Mouse (Mus musculus) cerebellum, adult 9-11 months (tissue): Measurements from ENCODE around the gene Msh4.

ENCODE experiments used
- DNase-seq: peaks from one replicate; pipeline ENCODE4 v3.0.0; 2022

The Msh4 gene

GRCm38 (mm10) chr3:153906136-153906871, at the start of gene Msh4:
Gene Msh4, minus strand, starts transcription at chr3:153906138.
- DNase-seq: no peak

GRCm38 (mm10) chr3:153948176-153948575, 42.2 kb upstream of the Msh4 start:
- no peak for DNase-seq

- DNase-seq: no peak
Observed at GRCm38 (mm10) chr3:153947271-153947670, 41.3 kb upstream of the Msh4 start.

GRCm38 (mm10) chr3:153944335-153944990, 38.5 kb upstream of the Msh4 start, which contains the start of gene Acadm:
Gene Acadm, minus strand, starts transcription at chr3:153944632.
- DNase-seq: peak; percentile 98

GRCm38 (mm10) chr3:153943901-153944334, 38.0 kb upstream of the Msh4 start:
- DNase-seq: no peak

DNA sequence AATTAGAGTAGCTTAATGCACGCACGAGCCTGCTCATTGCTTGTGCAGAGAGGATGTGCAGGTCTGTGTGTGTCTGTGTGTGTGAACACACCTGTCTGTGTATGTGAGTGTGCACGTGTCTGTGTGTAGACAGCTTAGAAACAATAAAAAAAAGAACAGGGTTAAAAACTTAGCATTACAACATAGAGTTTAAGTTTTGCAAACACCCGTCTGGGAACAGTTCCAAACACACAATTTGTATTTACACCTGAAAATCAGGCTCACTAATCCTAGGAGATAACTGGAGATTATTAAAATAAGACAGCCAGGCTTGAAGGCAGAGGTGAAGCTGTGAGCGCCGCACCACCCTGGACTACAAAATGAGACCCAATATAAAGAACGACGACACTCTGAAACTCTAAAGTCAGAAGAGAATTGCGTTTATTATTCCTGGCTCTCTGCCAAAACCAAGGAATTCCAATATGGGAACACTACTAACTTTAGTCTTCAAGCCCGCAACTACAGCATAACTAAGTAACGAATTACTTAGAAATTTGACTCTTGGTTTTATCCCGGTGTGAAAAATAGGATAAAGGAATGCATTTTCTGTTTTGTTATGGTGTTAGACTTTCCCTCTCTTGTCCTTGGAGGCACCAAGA, 37.2 kb upstream of the Msh4 start:
- no peak for DNase-seq

- DNase-seq: no peak
Observed at GRCm38 (mm10) chr3:153941613-153942012, 35.7 kb upstream of the Msh4 start.

DNA sequence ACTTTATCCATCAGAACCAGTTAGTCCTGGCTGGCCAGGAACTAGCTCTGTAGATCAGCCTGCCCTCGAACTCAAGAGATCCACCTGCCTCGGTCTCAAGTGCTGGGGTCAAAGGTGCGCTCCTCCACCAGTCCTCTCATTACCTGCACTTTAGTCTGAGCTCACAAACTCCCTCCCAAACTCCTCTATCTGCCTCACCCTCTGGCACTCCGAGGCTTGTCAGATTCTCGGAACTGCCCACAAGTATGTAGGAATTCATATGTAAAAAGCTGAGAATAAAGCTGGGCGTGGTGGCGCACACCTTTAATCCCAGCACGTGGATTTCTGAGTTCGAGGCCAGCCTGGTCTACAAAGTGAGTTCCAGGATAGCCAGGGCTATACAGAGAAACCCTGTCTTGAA, 34.5 kb upstream of the Msh4 start:
- no peak for DNase-seq

DNA sequence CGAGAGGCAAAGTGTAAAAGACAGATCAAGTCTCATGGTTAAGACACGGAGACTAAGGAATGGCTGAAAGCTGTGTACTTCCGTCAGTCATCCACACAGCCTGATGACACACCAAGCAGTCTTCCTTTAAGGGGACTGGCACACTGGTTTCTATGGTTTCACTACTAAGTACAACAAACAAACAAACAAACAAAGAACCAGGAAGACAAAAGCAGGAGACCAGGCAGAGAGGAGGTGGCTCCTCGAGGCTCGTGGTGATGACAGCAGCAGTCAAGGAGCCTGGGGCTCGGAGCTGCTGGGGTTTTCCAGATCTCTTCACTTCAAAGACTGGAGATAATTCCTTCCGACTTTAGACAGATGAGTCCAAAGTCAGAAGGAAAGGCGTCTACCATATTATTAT, 34.1 kb upstream of the Msh4 start:
- DNase-seq: no peak

GRCm38 (mm10) chr3:153937116-153937810, 31.3 kb upstream of the Msh4 start:
- no peak for DNase-seq

DNA sequence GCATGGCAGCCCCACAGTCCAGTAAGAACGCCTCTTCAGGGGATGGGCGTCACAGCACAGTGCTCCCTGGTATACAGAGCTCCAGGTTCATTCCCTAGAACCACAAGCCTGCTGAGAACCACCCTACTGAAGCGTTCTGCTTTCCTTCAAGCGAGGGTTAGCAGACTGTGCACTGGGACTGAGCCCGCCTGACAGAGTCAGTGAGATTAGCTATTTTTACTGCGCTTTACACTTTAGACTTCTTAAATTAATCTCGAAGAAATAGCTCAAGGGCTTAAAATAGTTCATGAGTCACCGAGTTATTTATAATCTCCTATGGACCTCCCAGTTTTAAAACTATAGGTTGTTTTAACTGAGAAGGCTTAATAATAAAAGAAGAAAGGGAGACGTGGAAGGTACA, 29.9 kb upstream of the Msh4 start:
- DNase-seq: no peak

DNA sequence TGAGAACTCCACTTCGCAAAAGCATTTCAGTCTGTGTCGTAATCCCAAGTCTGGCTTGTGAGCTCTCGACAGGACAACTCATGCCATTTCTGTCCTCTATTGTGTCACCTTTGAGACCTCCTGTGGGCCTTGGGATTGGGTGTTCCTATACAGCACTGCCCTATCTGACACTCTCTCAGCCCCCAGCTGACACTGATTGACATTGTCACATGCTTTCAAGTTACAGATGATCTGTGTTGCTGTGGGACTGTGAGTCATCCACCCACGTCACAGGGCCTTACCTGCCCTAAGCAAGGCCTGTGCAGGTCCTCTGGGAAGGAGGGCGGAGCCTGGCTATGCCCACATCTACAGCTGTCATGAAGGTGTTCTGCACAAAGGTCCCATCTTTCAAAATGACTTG, 26.5 kb upstream of the Msh4 start:
- DNase-seq: no peak

DNA sequence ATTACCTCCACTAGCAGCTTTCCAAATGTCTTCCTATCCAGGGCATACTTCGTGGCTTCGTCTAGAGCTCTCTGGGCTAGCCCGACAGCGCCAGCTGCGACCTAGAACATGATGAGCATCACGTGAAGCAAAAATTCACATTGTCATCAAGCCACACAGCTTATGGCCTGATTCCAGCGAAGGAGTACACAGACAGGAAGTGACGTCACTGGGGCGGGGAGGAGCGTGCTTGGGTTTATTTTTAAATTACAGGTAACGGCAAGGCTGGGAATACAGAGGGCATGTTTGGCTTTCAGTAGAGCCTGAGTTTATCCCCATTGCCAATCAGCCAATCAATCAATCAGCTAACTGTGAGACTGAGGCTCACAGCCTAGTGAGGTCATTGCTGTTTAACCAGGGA, 23.6 kb upstream of the Msh4 start:
- no peak for DNase-seq

DNA sequence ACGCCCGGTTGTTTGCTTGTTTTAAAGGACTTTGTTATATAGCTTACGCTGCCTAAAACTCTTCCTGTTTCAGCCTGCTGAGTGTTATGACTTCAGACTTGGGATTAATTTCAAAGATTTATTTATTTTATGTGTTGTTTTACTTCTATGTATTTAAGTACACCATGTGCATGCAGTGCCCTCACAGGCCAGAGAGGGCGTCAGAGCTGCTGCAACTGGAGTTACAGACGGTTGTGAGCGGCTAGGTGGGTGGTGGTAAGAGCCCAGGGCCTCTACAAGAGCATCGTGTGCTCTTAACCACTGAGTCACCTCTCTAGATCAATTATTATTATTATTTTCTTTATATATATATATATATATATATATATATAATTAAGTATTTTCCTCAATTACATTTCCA, 20.4 kb upstream of the Msh4 start:
- no peak for DNase-seq

DNA sequence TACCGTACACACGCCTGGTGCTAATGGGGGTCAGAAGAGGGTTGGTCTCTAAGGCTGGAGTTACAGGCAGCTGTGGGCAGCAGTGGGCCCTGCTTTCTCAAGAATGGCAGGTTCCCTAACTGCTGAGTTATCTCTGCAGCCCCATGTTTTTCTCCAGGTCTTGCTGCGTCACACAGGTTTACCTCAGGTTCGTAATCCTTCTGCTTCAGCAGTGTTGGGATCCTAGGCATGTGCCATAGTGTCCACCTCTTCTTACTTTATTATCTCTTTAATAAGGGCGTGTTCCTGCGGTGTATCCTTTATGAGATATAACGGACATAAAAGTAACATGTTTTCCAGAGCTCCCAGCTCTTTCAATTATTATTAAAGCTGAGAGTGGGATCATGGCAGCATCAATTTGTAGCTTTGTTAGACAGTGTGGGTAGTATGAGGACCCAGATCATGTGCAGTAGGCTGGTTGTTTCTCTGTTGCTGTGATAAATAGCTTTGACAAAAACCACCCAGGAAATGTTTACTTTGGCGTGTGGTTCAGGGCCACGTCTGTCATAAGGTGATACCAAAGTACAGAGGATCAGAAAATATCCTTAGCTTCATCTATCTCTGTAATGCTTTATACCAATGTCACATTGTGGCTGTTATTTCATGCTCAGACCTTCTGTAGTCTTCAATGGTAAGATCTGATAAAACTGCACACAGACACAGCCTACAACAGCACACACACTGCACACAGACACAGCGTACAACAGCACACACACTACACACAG, 15.4 kb upstream of the Msh4 start:
- DNase-seq: no peak

DNA sequence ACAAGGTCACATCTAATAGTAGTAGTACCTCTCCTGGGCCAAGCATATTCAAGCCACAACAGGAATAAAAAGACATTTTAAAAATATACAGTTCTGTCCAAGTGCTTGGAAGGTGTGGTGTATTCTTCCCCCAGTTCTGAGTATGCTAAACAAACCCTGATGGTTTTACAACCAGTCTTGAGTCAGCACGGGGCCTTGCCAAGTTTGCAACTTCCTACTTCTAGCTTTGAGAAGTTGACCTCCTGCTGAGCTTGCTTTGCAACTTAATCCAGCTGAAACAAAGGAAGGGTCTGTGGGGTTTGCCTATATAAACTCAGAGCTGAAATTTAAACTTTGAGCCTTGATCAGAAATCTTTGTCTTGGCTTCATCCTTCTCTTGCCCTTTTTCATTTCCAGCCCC, 11.3 kb upstream of the Msh4 start:
- DNase-seq: no peak

GRCm38 (mm10) chr3:153913510-153914243, 7.7 kb upstream of the Msh4 start:
- DNase-seq: peak; percentile 42

GRCm38 (mm10) chr3:153912546-153913509, 6.9 kb upstream of the Msh4 start, which contains the start of gene Rabggtb:
Gene Rabggtb, minus strand, starts transcription at chr3:153913009.
- peak; percentile 96 for DNase-seq

DNA sequence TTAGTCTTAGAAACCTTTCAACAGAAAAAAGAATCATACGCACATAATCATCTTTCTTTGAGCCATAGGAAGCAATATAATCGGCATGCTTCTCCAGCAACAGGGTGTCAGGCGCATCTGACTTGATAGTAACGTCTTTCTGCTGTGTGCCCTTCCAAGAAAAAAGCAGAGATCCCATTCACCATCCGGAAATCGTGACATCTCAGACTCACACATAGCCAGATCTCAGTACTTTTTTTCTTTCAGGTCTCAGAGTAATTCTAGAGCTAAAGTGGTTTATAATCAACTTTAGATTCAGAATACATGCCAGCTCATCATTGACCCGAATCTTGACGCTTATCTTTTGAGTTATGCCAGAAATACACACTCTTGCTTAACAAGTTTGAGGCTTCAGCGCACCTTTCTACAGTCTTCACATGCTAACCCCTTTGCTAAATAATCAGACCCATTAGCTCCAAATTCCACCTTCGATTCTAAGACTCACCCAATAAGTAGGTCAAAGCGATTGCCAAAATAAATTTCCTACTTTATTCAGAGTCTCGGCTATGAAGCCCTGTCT, 6.0 kb upstream of the Msh4 start:
- DNase-seq: no peak

GRCm38 (mm10) chr3:153911197-153911881, 5.4 kb upstream of the Msh4 start:
- DNase-seq: peak; percentile 50
